Mouse (Mus musculus) hematopoietic multipotent progenitor cell, adult 10-12 weeks (in vitro differentiated cells): Measurements from ENCODE around the gene Rspo3. TPM values are rescaled to one million over a fixed set of nuclear protein-coding genes. Genes with fewer than 3 reads are reported as not detected.

ENCODE experiments used
- polyA plus RNA-seq: library from polyadenylated mRNA; stranded (reverse); fragments of >175 nt; gene quantifications from 2 replicates; pipeline ENCODE4 v1.2.3, GENCODE M21; 2012; ENCODE audit warnings: low replicate concordance

The Rspo3 gene
- not detected in 2 replicates for polyA plus RNA-seq

DNA sequence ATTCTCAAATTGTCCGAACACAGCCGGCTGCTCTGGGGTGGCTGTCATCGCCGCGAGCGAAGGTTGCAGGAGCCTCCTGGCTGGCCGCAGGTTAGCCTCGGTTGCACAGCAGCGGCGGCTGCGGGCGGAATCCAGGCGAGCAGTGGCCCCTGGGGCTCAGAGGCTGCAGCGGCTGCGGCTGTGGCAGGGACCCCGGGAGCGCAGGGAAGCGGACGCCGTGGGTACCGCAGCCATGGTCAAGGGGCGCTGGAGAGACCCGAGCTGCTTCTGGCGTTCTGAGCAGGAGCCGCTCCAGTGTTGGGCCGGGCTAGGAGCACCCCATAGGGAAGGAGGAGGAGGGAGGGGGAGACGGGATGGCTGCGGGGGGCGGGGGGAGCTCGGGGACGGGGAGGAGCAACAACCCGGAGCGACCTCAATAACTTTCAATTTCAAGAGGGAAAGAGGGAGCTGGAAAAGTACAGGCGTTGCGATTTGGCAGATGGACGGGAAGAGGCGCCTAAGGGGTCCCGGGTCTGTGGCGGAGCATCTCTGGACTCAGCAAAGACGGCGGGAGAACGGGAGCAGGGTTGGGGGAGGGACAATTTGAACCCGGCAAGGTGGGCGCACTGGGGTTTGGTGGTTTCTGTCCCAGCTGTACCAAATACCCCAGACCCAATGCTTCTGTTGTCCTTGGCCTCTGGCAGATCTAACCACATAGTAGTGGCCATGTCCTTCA, at the start of gene Rspo3:
Gene Rspo3, minus strand, starts transcription at position 322 of the 715 bp plus-strand sequence.

Other genes starting within 250 kb of the Rspo3 start
- 0.42 and 1.5 TPM in 2 replicates for gene Echdc1, start 222.7 kb downstream of the Rspo3 start, polyA plus RNA-seq
- 5.9 and 8.8 TPM in 2 replicates for gene Rnf146, start 173.4 kb downstream of the Rspo3 start, polyA plus RNA-seq